ENCODE assay signal across 8 mouse cellular contexts in genomic region chr13:23738041-23738440, GRCm38 (mm10). TPM values are rescaled to one million over a fixed set of nuclear protein-coding genes. Genes with fewer than 3 reads are reported as not detected.
DNase-seq lines count a peak whose midpoint lies in the region; ATAC-seq and TF ChIP-seq lines count a peak whose summit lies in the region.

No protein-coding gene starts in this region.

- TF ChIP-seq EP300 in liver, embryonic 14.5 days (IDR thresholded peaks at IDR 0.05; ENCODE audit: low read depth), result no peak

- H3K4me3 ChIP-seq in kidney, embryonic 14.5 days (ENCODE audit: low read length), result peak overlapping the region; percentile 51; the same call in 1 of the 2 replicates
- H3K4me3 ChIP-seq in heart, embryonic 14.5 days (ENCODE audit: control insufficient read depth in 1 of 2, insufficient read depth in 1 of 2, low read depth in 1 of 2, low read length in 2 of 2), result peak overlapping the region; percentile 51 to 86; a peak in 3 of 4 replicates
- peak overlapping the region in 1 of 2 experiments; percentile 65; a peak in 2 of 4 replicates for H3K4me3 ChIP-seq in liver, embryonic 14.5 days (ENCODE audit: insufficient read depth in 1 of 2, low read depth in 2 of 2, low read length in 2 of 2)

- ATAC-seq in kidney, embryonic 14.5 days (ENCODE audit: low FRiP score, low TSS enrichment), result no peak
- no peak for ATAC-seq in heart, embryonic 14.5 days (ENCODE audit: insufficient number of reproducible peaks, insufficient read depth, low FRiP score, low read depth)
- ATAC-seq in liver, embryonic 14.5 days (ENCODE audit: insufficient read depth), result no peak
- no peak for ATAC-seq in cerebellum, adult (ENCODE audit: insufficient number of reproducible peaks, low FRiP score, low TSS enrichment)

- H3K36me3 ChIP-seq in kidney, embryonic 14.5 days (ENCODE audit: control insufficient read depth, insufficient read depth, low read length), result no peaks in the 10 kb centered on the region
- H3K36me3 ChIP-seq in heart, embryonic 14.5 days (ENCODE audit: control insufficient read depth, insufficient read depth, low read length), result no peaks in the 10 kb centered on the region
- no peaks in the 10 kb centered on the region for H3K36me3 ChIP-seq in liver, embryonic 14.5 days (replicated peaks; ENCODE audit: control insufficient read depth, insufficient read depth, low read depth)

- no peak for DNase-seq in kidney, postnatal 14 days
- DNase-seq in R1 (ENCODE audit: low read depth, low spot score), result peak; percentile 38
- DNase-seq in liver, embryonic 14.5 days (ENCODE audit: low read depth in 3 of 3, low spot score in 3 of 3), result no peak
- DNase-seq in thymus, postnatal 25 days, result peak; percentile 49
- no peak for DNase-seq in frontal cortex, postnatal 14 days (ENCODE audit: low spot score in 2 of 2)

- H3K27me3 ChIP-seq in kidney, embryonic 14.5 days (ENCODE audit: control insufficient read depth, insufficient read depth, low read length), result no peaks in the 10 kb centered on the region
- H3K27me3 ChIP-seq in heart, embryonic 14.5 days (ENCODE audit: control insufficient read depth, insufficient read depth, low read length), result no peaks in the 10 kb centered on the region
- H3K27me3 ChIP-seq in liver, embryonic 14.5 days (ENCODE audit: control insufficient read depth, insufficient read depth, low read length), result no peaks in the 10 kb centered on the region

- no peaks in the 10 kb centered on the region for H3K9me3 ChIP-seq in kidney, embryonic 14.5 days (ENCODE audit: control insufficient read depth, low read length)
- no peaks in the 10 kb centered on the region for H3K9me3 ChIP-seq in heart, embryonic 14.5 days (ENCODE audit: control insufficient read depth, low read length)
- no peaks in the 10 kb centered on the region for H3K9me3 ChIP-seq in liver, embryonic 14.5 days (ENCODE audit: control insufficient read depth, low read length)

- H3K9ac ChIP-seq in kidney, embryonic 14.5 days (ENCODE audit: low read depth, low read length), result peak overlapping the region; percentile 74
- H3K9ac ChIP-seq in heart, embryonic 14.5 days (ENCODE audit: low read length), result peak overlapping the region; percentile 95
- peak overlapping the region; percentile 97 for H3K9ac ChIP-seq in liver, embryonic 14.5 days (replicated peaks)

- H3K4me2 ChIP-seq in kidney, embryonic 14.5 days (replicated peaks; ENCODE audit: low read depth, low read length), result peak overlapping the region; percentile 72
- H3K4me2 ChIP-seq in heart, embryonic 14.5 days (ENCODE audit: low read length), result peak overlapping the region; percentile 75
- peak overlapping the region; percentile 94 for H3K4me2 ChIP-seq in liver, embryonic 14.5 days (ENCODE audit: low read depth)

- no peak for TF ChIP-seq CTCF in liver, embryonic 14.5 days (IDR thresholded peaks at IDR 0.05; ENCODE audit: low read depth)

- WGBS in kidney, embryonic 14.5 days, result 27% methylated on average over 4 of the region's 4 CpGs
- 18% methylated on average over 4 of the region's 4 CpGs for WGBS in heart, embryonic 14.5 days
- 19% methylated on average over 4 of the region's 4 CpGs for WGBS in liver, embryonic 14.5 days (ENCODE audit: insufficient replicate concordance)

- H3K4me1 ChIP-seq in kidney, embryonic 14.5 days (ENCODE audit: control insufficient read depth, insufficient read depth, low read length), result peaks cover 7% of the 10 kb centered on the region; the same call in 1 of the 2 replicates
- H3K4me1 ChIP-seq in heart, embryonic 14.5 days (ENCODE audit: control insufficient read depth in 2 of 2, insufficient read depth in 2 of 2, low read length in 2 of 2), result peaks cover 0 to 15% of the 10 kb centered on the region in 2 experiments; a peak in 1 of 4 replicates
- peaks cover 16 to 17% of the 10 kb centered on the region in 2 experiments for H3K4me1 ChIP-seq in liver, embryonic 14.5 days (replicated peaks; ENCODE audit: control insufficient read depth in 2 of 2, insufficient read depth in 2 of 2, low read length in 1 of 2)

- H3K27ac ChIP-seq in kidney, embryonic 14.5 days (ENCODE audit: low read depth, low read length), result peak overlapping the region; percentile 99
- H3K27ac ChIP-seq in heart, embryonic 14.5 days (replicated peaks in 1 of 2; ENCODE audit: control insufficient read depth in 1 of 2, insufficient read depth in 1 of 2, low read depth in 2 of 2, low read length in 2 of 2), result peak overlapping the region; percentile 99
- H3K27ac ChIP-seq in liver, embryonic 14.5 days, result peak overlapping the region; percentile 99

RNA-seq across cellular contexts. Expression of gene Hist1h1c, which starts 0.6 kb away (rescaled TPM):
- polyA plus RNA-seq in kidney, embryonic 14.5 days (2014; fragmentation: Nextera tagmentation; extraction: Ambion mirVana), result 21.6 and 28.4 TPM in 2 replicates
- polyA plus RNA-seq in heart, embryonic 14.5 days (2014; fragmentation: Nextera tagmentation; extraction: Ambion mirVana), result 36.9 and 43.9 TPM in 2 replicates
- 37.4 and 46.8 TPM in 2 replicates for polyA plus RNA-seq in liver, embryonic 14.5 days (2012; rRNA removed)
- 72.5 and 86.6 TPM in 2 replicates for polyA plus RNA-seq in liver, embryonic 14.5 days (2014; fragmentation: Nextera tagmentation; extraction: Ambion mirVana)

RNA-seq across cellular contexts. Expression of gene Hist1h3c, which starts 7.4 kb away (rescaled TPM):
- 12.7 and 18.3 TPM in 2 replicates for polyA plus RNA-seq in kidney, embryonic 14.5 days (2014; fragmentation: Nextera tagmentation; extraction: Ambion mirVana)
- 2.5 and 2.7 TPM in 2 replicates for polyA plus RNA-seq in heart, embryonic 14.5 days (2014; fragmentation: Nextera tagmentation; extraction: Ambion mirVana)
- polyA plus RNA-seq in liver, embryonic 14.5 days (2012; rRNA removed), result 48.5 and 88.2 TPM in 2 replicates
- polyA plus RNA-seq in liver, embryonic 14.5 days (2014; fragmentation: Nextera tagmentation; extraction: Ambion mirVana), result 3.6 and 5.7 TPM in 2 replicates

RNA-seq across cellular contexts. Expression of gene Hist1h2bb, which starts 8.5 kb away (rescaled TPM):
- polyA plus RNA-seq in kidney, embryonic 14.5 days (2014; fragmentation: Nextera tagmentation; extraction: Ambion mirVana), result 2.7 and 6.8 TPM in 2 replicates
- 1.7 and 2.3 TPM in 2 replicates for polyA plus RNA-seq in heart, embryonic 14.5 days (2014; fragmentation: Nextera tagmentation; extraction: Ambion mirVana)
- polyA plus RNA-seq in liver, embryonic 14.5 days (2012; rRNA removed), result 20.0 and 34.0 TPM in 2 replicates
- polyA plus RNA-seq in liver, embryonic 14.5 days (2014; fragmentation: Nextera tagmentation; extraction: Ambion mirVana), result 2.6 and 3.5 TPM in 2 replicates

RNA-seq across cellular contexts. Expression of gene Hist1h2ab, which starts 12.9 kb away (rescaled TPM):
- polyA plus RNA-seq in kidney, embryonic 14.5 days (2014; fragmentation: Nextera tagmentation; extraction: Ambion mirVana), result 70.3 and 91.4 TPM in 2 replicates
- polyA plus RNA-seq in heart, embryonic 14.5 days (2014; fragmentation: Nextera tagmentation; extraction: Ambion mirVana), result 14.5 and 14.6 TPM in 2 replicates
- 45.2 and 45.3 TPM in 2 replicates for polyA plus RNA-seq in liver, embryonic 14.5 days (2012; rRNA removed)
- polyA plus RNA-seq in liver, embryonic 14.5 days (2014; fragmentation: Nextera tagmentation; extraction: Ambion mirVana), result 70.4 and 74.8 TPM in 2 replicates

RNA-seq across cellular contexts. Expression of gene Hist1h3b, which starts 14.0 kb away (rescaled TPM):
- polyA plus RNA-seq in kidney, embryonic 14.5 days (2014; fragmentation: Nextera tagmentation; extraction: Ambion mirVana), result 12.5 and 22.2 TPM in 2 replicates
- polyA plus RNA-seq in heart, embryonic 14.5 days (2014; fragmentation: Nextera tagmentation; extraction: Ambion mirVana), result 4.6 and 6.7 TPM in 2 replicates
- polyA plus RNA-seq in liver, embryonic 14.5 days (2012; rRNA removed), result 40.0 and 45.7 TPM in 2 replicates
- 8.9 and 11.4 TPM in 2 replicates for polyA plus RNA-seq in liver, embryonic 14.5 days (2014; fragmentation: Nextera tagmentation; extraction: Ambion mirVana)

Comparison
In these comparisons a context has a peak if more than half of its experiments do, and no peak if none do; other contexts are left out.
1. DNase-seq: peak in R1 (single experiment) and thymus, postnatal 25 days (single experiment); none in kidney, postnatal 14 days (single experiment), liver, embryonic 14.5 days (0 of 3) and frontal cortex, postnatal 14 days (0 of 2).
2. Peak in every context shown above with its lines, with median percentiles within 50 percentile points of each other: H3K27ac ChIP-seq, H3K4me2 ChIP-seq and H3K9ac ChIP-seq.